Mouse (Mus musculus) left cerebral cortex, postnatal 10 days (tissue): ENCODE data around the gene Akr1b10. TPM values are rescaled to one million over a fixed set of nuclear protein-coding genes. Genes with fewer than 3 reads are reported as not detected.
"Not testable (repeated sequence)": the region's sequence is repeated elsewhere in the genome, so short reads cannot be mapped to it uniquely, and the experiment has no call there.

Experiments
- DNase-seq, 2 experiments: peaks; one replicate each; pipeline ENCODE4 v3.0.0; 2021 to 2022; ENCODE audit warnings: low spot score in 2 of 2, mixed read lengths in 1 of 2; ENCODE audit errors: extremely low spot score in 1 of 2
- intact Hi-C: fragments of 180-260 bp; cut with DNase I; formaldehyde crosslinking; loops from one replicate; pipeline ENCODE4 v1.15.1; 2025
- total RNA-seq, 2 experiments: library from RNA; stranded (reverse); gene quantifications; 2 replicates each; pipeline ENCODE4 v1.2.3; 2021

Akr1b10 gene
- total RNA-seq, result 10 to 100 TPM; 15.6 to 15.7 TPM

GRCm38 (mm10) chr6:34384110-34384661 is at the start of gene Akr1b10:
Akr1b10 (plus strand) TSS chr6:34384218.
- intact Hi-C loops, result no loop called here
- DNase-seq, result peak; percentile 83 to 88

- intact Hi-C loops, result no loop called here
- DNase-seq, result no peak
Measured at GRCm38 (mm10) chr6:34334673-34335072, 49.3 kb upstream of the Akr1b10 start.

- intact Hi-C loops, result no loop called here
- no peak for DNase-seq
Measured at GRCm38 (mm10) chr6:34337799-34338198, 46.2 kb upstream of the Akr1b10 start.

GRCm38 (mm10) chr6:34341991-34342390 is 42.0 kb upstream of the Akr1b10 start:
- intact Hi-C loops, result no loop called here
- DNase-seq, result no peak

GRCm38 (mm10) chr6:34342476-34342875 is 41.5 kb upstream of the Akr1b10 start:
- DNase-seq, result no peak
- intact Hi-C loops, result no loop called here

GRCm38 (mm10) chr6:34343426-34343825 is 40.6 kb upstream of the Akr1b10 start:
- intact Hi-C loops, result no loop called here

GRCm38 (mm10) chr6:34344135-34344850 is 39.7 kb upstream of the Akr1b10 start:
- intact Hi-C loops, result no loop called here
- no peak for DNase-seq

More at GRCm38 (mm10) chr6:34343426-34343825, 40.6 kb upstream of the Akr1b10 start:
- no peak for DNase-seq

- DNase-seq, result no peak
- intact Hi-C loops, result no loop called here
Measured at GRCm38 (mm10) chr6:34344935-34345334, 39.1 kb upstream of the Akr1b10 start.

GRCm38 (mm10) chr6:34346096-34346898 is 37.7 kb upstream of the Akr1b10 start:
- intact Hi-C loops, result loop anchor here (2.0 kb wide), 1 partner anchor 53 kb away; no protein-coding TSS in a partner anchor
- peak; percentile 75 to 79 for DNase-seq

- DNase-seq, result no peak
- intact Hi-C loops, result no loop called here
Measured at GRCm38 (mm10) chr6:34350037-34350699, 33.9 kb upstream of the Akr1b10 start.

GRCm38 (mm10) chr6:34351481-34351880 is 32.5 kb upstream of the Akr1b10 start:
- intact Hi-C loops, DNase-seq: not testable (repeated sequence)

- no peak for DNase-seq
- intact Hi-C loops, result no loop called here
Measured at GRCm38 (mm10) chr6:34352401-34352800, 31.6 kb upstream of the Akr1b10 start.

- DNase-seq, result no peak
- intact Hi-C loops, result no loop called here
Measured at GRCm38 (mm10) chr6:34353658-34354353, 30.2 kb upstream of the Akr1b10 start, which contains the start of gene Akr1b8. Akr1b8 (plus strand) TSS chr6:34354119.

- no peak for DNase-seq
- intact Hi-C loops, result no loop called here
Measured at GRCm38 (mm10) chr6:34354354-34355348, 29.4 kb upstream of the Akr1b10 start.

- no peak for DNase-seq
- intact Hi-C loops, result no loop called here
Measured at GRCm38 (mm10) chr6:34355349-34355747, 28.7 kb upstream of the Akr1b10 start.

- no peak for DNase-seq
- intact Hi-C loops, result no loop called here
Measured at GRCm38 (mm10) chr6:34355841-34356240, 28.2 kb upstream of the Akr1b10 start.
